Mouse (Mus musculus): ENCODE measurements around the gene Plekha8. TPM values are rescaled to one million over a fixed set of nuclear protein-coding genes. Genes with fewer than 3 reads are reported as not detected.

The Plekha8 gene
- polyA plus RNA-seq, 1 experiment from 2014 or later = 4.7 TPM

GRCm38 (mm10) chr6:54592938-54593535 lies 1.9 kb upstream of the Plekha8 start:
- Histone ChIP-seq H3K4me1 (ENCODE audit: insufficient read depth, low read depth, low read length) (peaks cover 7% of the 10 kb centered on the region; the same call in 1 of the 2 replicates), H3K4me2 (replicated peaks; ENCODE audit: low read depth, low read length) (peak overlapping the region; percentile 62), H3K4me3 (ENCODE audit: low read depth, low read length) (peak overlapping the region; percentile 41), H3K9ac (replicated peaks; ENCODE audit: low read depth) (peak overlapping the region; percentile 13), H3K27me3 (replicated peaks; ENCODE audit: insufficient read depth, low read length) (no peaks in the 10 kb centered on the region), H3K27ac (ENCODE audit: low read length) (peak overlapping the region; percentile 57), H3K9me3 (ENCODE audit: low read length) (no peaks in the 10 kb centered on the region), H3K36me3 (ENCODE audit: insufficient read depth, low read length) (no peaks in the 10 kb centered on the region)
- TF ChIP-seq EP300 (IDR thresholded peaks at IDR 0.05) (peak; percentile 39; the same call in 1 of the 2 replicates), CTCF (IDR thresholded peaks at IDR 0.05) (peak; percentile 41)
- ATAC-seq = peak; percentile 85
- DNase-seq (ENCODE audit: low spot score) = peak; percentile 96
- WGBS = under 1% methylated on average over 20 of the region's 20 CpGs

GRCm38 (mm10) chr6:54593766-54594468 lies 994 bp upstream of the Plekha8 start:
- H3K4me1 ChIP-seq (ENCODE audit: insufficient read depth, low read depth, low read length) = peaks cover 7% of the 10 kb centered on the region; the same call in 1 of the 2 replicates
- H3K9ac ChIP-seq (replicated peaks; ENCODE audit: low read depth) = no peak overlapping the region
- DNase-seq (ENCODE audit: low spot score) = peak; percentile 8
- H3K4me2 ChIP-seq (replicated peaks; ENCODE audit: low read depth, low read length) = peak overlapping the region; percentile 62
- H3K4me3 ChIP-seq (ENCODE audit: low read depth, low read length) = no peak overlapping the region
- H3K27ac ChIP-seq (ENCODE audit: low read length) = no peak overlapping the region
- no peaks in the 10 kb centered on the region for H3K9me3 ChIP-seq (ENCODE audit: low read length)
- H3K36me3 ChIP-seq (ENCODE audit: insufficient read depth, low read length) = no peaks in the 10 kb centered on the region
- H3K27me3 ChIP-seq (replicated peaks; ENCODE audit: insufficient read depth, low read length) = no peaks in the 10 kb centered on the region
- ATAC-seq = no peak
- TF ChIP-seq CTCF (IDR thresholded peaks at IDR 0.05) (no peak), EP300 (IDR thresholded peaks at IDR 0.05) (no peak)
- WGBS = 27% methylated on average over 8 of the region's 8 CpGs

- Histone ChIP-seq H3K4me3 (ENCODE audit: low read depth, low read length) (peak overlapping the region; percentile 80), H3K4me2 (replicated peaks; ENCODE audit: low read depth, low read length) (peak overlapping the region; percentile 97), H3K27ac (ENCODE audit: low read length) (peak overlapping the region; percentile 82), H3K36me3 (ENCODE audit: insufficient read depth, low read length) (no peaks in the 10 kb centered on the region), H3K9me3 (ENCODE audit: low read length) (no peaks in the 10 kb centered on the region), H3K27me3 (replicated peaks; ENCODE audit: insufficient read depth, low read length) (no peaks in the 10 kb centered on the region), H3K9ac (replicated peaks; ENCODE audit: low read depth) (peak overlapping the region; percentile 69), H3K4me1 (ENCODE audit: insufficient read depth, low read depth, low read length) (peaks cover 7% of the 10 kb centered on the region; the same call in 1 of the 2 replicates)
- under 1% methylated on average over 32 of the region's 48 CpGs for WGBS
- TF ChIP-seq EP300 (IDR thresholded peaks at IDR 0.05) (no peak), CTCF (IDR thresholded peaks at IDR 0.05) (no peak)
- peak; percentile 7; the same call in 1 of the 2 replicates for ATAC-seq
- DNase-seq (ENCODE audit: low spot score) = no peak
Measured at GRCm38 (mm10) chr6:54595330-54595878, 493 bp downstream of the Plekha8 start.

- DNase-seq (ENCODE audit: low spot score) (no peak), ATAC-seq (no peak)
- 83% methylated on average over 4 of the region's 4 CpGs for WGBS
- peaks cover 7% of the 10 kb centered on the region; the same call in 1 of the 2 replicates for H3K4me1 ChIP-seq (ENCODE audit: insufficient read depth, low read depth, low read length)
- no peak within 1 kb of the TSS for H3K9ac ChIP-seq (replicated peaks; ENCODE audit: low read depth)
- H3K27ac ChIP-seq (ENCODE audit: low read length) = no peak within 1 kb of the TSS
- H3K36me3 ChIP-seq (ENCODE audit: insufficient read depth, low read length) = no peaks in the 10 kb centered on the region
- no peaks in the 10 kb centered on the region for H3K27me3 ChIP-seq (replicated peaks; ENCODE audit: insufficient read depth, low read length)
- H3K9me3 ChIP-seq (ENCODE audit: low read length) = no peaks in the 10 kb centered on the region
- peak within 1 kb of the TSS; percentile 97; the same call in 1 of the 2 replicates for H3K4me2 ChIP-seq (replicated peaks; ENCODE audit: low read depth, low read length)
- TF ChIP-seq CTCF (IDR thresholded peaks at IDR 0.05) (no peak), EP300 (IDR thresholded peaks at IDR 0.05) (no peak)
- H3K4me3 ChIP-seq (ENCODE audit: low read depth, low read length) = no peak within 1 kb of the TSS
Measured at GRCm38 (mm10) chr6:54597208-54597607, 2.3 kb downstream of the Plekha8 start, which contains the start of gene Fkbp14. TSS of gene Fkbp14 (minus strand) at chr6:54597308.

- no peak for ATAC-seq
- no peak for DNase-seq (ENCODE audit: low spot score)
- Histone ChIP-seq H3K4me2 (replicated peaks; ENCODE audit: low read depth, low read length) (no peak overlapping the region), H3K9ac (replicated peaks; ENCODE audit: low read depth) (no peak overlapping the region), H3K4me1 (ENCODE audit: insufficient read depth, low read depth, low read length) (peaks cover 7% of the 10 kb centered on the region; the same call in 1 of the 2 replicates), H3K27ac (ENCODE audit: low read length) (no peak overlapping the region), H3K27me3 (replicated peaks; ENCODE audit: insufficient read depth, low read length) (no peaks in the 10 kb centered on the region), H3K9me3 (ENCODE audit: low read length) (no peaks in the 10 kb centered on the region), H3K4me3 (ENCODE audit: low read depth, low read length) (no peak overlapping the region), H3K36me3 (ENCODE audit: insufficient read depth, low read length) (no peaks in the 10 kb centered on the region)
- WGBS = 83% methylated on average over 3 of the region's 3 CpGs
- no peak for TF ChIP-seq CTCF (IDR thresholded peaks at IDR 0.05)
- TF ChIP-seq EP300 (IDR thresholded peaks at IDR 0.05) = no peak
Measured at GRCm38 (mm10) chr6:54597711-54598110, 2.8 kb downstream of the Plekha8 start.

GRCm38 (mm10) chr6:54600681-54601347 lies 5.9 kb downstream of the Plekha8 start:
- H3K4me2 ChIP-seq (replicated peaks; ENCODE audit: low read depth, low read length) = no peak overlapping the region
- WGBS = 65% methylated on average over 5 of the region's 5 CpGs
- no peaks in the 10 kb centered on the region for H3K9me3 ChIP-seq (ENCODE audit: low read length)
- no peak for ATAC-seq
- H3K9ac ChIP-seq (replicated peaks; ENCODE audit: low read depth) = no peak overlapping the region
- no peak overlapping the region for H3K4me3 ChIP-seq (ENCODE audit: low read depth, low read length)
- peaks cover 5% of the 10 kb centered on the region; the same call in 1 of the 2 replicates for H3K4me1 ChIP-seq (ENCODE audit: insufficient read depth, low read depth, low read length)
- H3K27me3 ChIP-seq (replicated peaks; ENCODE audit: insufficient read depth, low read length) = no peaks in the 10 kb centered on the region
- no peaks in the 10 kb centered on the region for H3K36me3 ChIP-seq (ENCODE audit: insufficient read depth, low read length)
- DNase-seq (ENCODE audit: low spot score) = no peak
- TF ChIP-seq CTCF (IDR thresholded peaks at IDR 0.05) (no peak), EP300 (IDR thresholded peaks at IDR 0.05) (no peak)
- no peak overlapping the region for H3K27ac ChIP-seq (ENCODE audit: low read length)

All from lung, postnatal 0 days (tissue).